36 mouse cellular contexts compared by ENCODE assay signal in genomic region chr1:191123696-191124095, GRCm38 (mm10). TPM values are rescaled to one million over a fixed set of nuclear protein-coding genes. Genes with fewer than 3 reads are reported as not detected.
DNase-seq lines count a peak whose midpoint lies in the region; ATAC-seq and TF ChIP-seq lines count a peak whose summit lies in the region.
"Had no signal": no experiment of that assay in that cellular context is flagged by ENCODE, and none has a peak within 500 bp of the region (broad histone marks: within the 10 kb centered on the region; RNA-seq: fewer than 3 reads in every experiment).

No protein-coding gene starts in this region.

- CTCF ChIA-PET in Patski (lab: Charles Lee): interaction anchor here (1.1 to 1.2 kb wide), 2 partner anchors 25 to 31 kb away, joined by 3 read pairs; no protein-coding TSS in a partner anchor

- 85% methylated on average over 2 of the region's 2 CpGs for WGBS in kidney, adult 2 months

- no peak overlapping the region for H3K27ac ChIP-seq in kidney, adult 2 months (ENCODE audit: insufficient read depth, low read depth, low read length)
- H3K27ac ChIP-seq: embryonic facial prominence, embryonic 13.5 days; heart, adult 2 months; heart, embryonic 13.5 days; hindbrain, embryonic 14.5 days; limb, embryonic 15.5 days; liver, embryonic 14.5 days; lung, embryonic 15.5 days; neural tube, embryonic 12.5 days; stomach, embryonic 15.5 days had no signal

- in situ Hi-C loops in Patski (cut with MboI; ENCODE audit: low pct_unique_long_range_greater_than_20kb): no loop called here

- H3K27me3 ChIP-seq in Patski: no peaks in the 10 kb centered on the region
- H3K27me3 ChIP-seq in kidney, adult 2 months (replicated peaks; ENCODE audit: control insufficient read depth, insufficient read depth, low read length): no peaks in the 10 kb centered on the region
- H3K27me3 ChIP-seq: lung, embryonic 15.5 days; stomach, embryonic 15.5 days had no signal

- no peaks in the 10 kb centered on the region for H3K4me1 ChIP-seq in kidney, adult 2 months (ENCODE audit: control insufficient read depth, insufficient read depth, low read length)
- H3K4me1 ChIP-seq: neural tube, embryonic 12.5 days had no signal

- 0 out of 2 replicates have a peak, but pooled peaks have one; percentile 29 for ATAC-seq in frontal cortex, adult (ENCODE audit: low TSS enrichment)
- ATAC-seq in Patski: peak; percentile 41
- ATAC-seq in megakaryocyte, adult 5-6 weeks (ENCODE audit: poor library complexity, severe bottlenecking): peak; percentile 26; the same call in 1 of the 2 replicates
- ATAC-seq: forebrain, embryonic 14.5 days; inflammation-experienced regulatory T-cells, adult 6 months had no signal

- H3K36me3 ChIP-seq in kidney, adult 2 months (ENCODE audit: control insufficient read depth, insufficient read depth, low read length): no peaks in the 10 kb centered on the region
- H3K36me3 ChIP-seq: embryonic facial prominence, embryonic 13.5 days; heart, embryonic 13.5 days; limb, embryonic 15.5 days; lung, embryonic 15.5 days; neural tube, embryonic 12.5 days; stomach, embryonic 15.5 days had no signal

- no peak for DNase-seq in frontal cortex, postnatal 10 days (ENCODE audit: low spot score in 2 of 2)
- DNase-seq in 3134 (ENCODE audit: extremely low read depth, insufficient read length, low spot score): peak; percentile 35
- DNase-seq in Patski (ENCODE audit: low read depth, low spot score): no peak
- no peak for DNase-seq in kidney, adult 2 months
- no peak for DNase-seq in spleen, postnatal 36 days (ENCODE audit: low spot score in 2 of 2)
- DNase-seq: adrenal gland, postnatal 36 days; cerebellum, adult 11 months; cerebellum, postnatal 14 days; gastrocnemius, postnatal 10 days; heart, adult 2 months; kidney, adult 8-10 months; kidney, postnatal 10 days; left cerebral cortex, postnatal 4 days; midbrain, embryonic 14.5 days; retina, postnatal 1 day; right cerebral cortex, postnatal 4 days; thymus, postnatal 25 days had no signal

- H3K4me3 ChIP-seq in kidney, adult 2 months (ENCODE audit: insufficient read depth, low read depth, low read length): no peak overlapping the region
- H3K4me3 ChIP-seq: embryonic facial prominence, embryonic 13.5 days; erythroblast, embryonic 14.5 days; heart, adult 2 months; heart, embryonic 13.5 days; limb, embryonic 15.5 days; lung, embryonic 15.5 days; neural tube, embryonic 12.5 days; stomach, embryonic 15.5 days had no signal

- no peak for TF ChIP-seq POLR2A in kidney, adult 2 months (IDR thresholded peaks at IDR 0.05; ENCODE audit: low read depth, low read length)

- POLR2A ChIA-PET in Patski (lab: Charles Lee): no interaction called here

- no peak for TF ChIP-seq CTCF in Patski (IDR thresholded peaks at IDR 0.05)
- TF ChIP-seq CTCF in kidney, adult 2 months (conservative IDR thresholded peaks at IDR 0.05; ENCODE audit: insufficient read depth, insufficient read length, low read depth, low read length): no peak

RNA-seq across cellular contexts. Expression of gene Batf3, which starts 26.0 kb away (rescaled TPM):
- polyA plus RNA-seq in Patski (2021): 2.9 TPM
- total RNA-seq in megakaryocyte, adult 5-6 weeks (2015): 5.2 and 11.7 TPM in 2 replicates
- total RNA-seq in megakaryocyte, adult 5-6 weeks (2017): 1.8 and 3.4 TPM in 2 replicates
- 4.1 and 4.9 TPM in 2 replicates for polyA plus RNA-seq in kidney, adult 2 months (2012; rRNA removed)
- total RNA-seq: layer of hippocampus, postnatal 14 days; megakaryocyte-erythroid progenitor cell, adult 5-6 weeks had no signal

RNA-seq across cellular contexts. Expression of gene Fam71a, which starts 40.9 kb away (rescaled TPM):
- polyA plus RNA-seq in Patski (2021): 0.08 TPM
- 0.14 and 0.49 TPM in 2 replicates for total RNA-seq in megakaryocyte, adult 5-6 weeks (2015)
- total RNA-seq in megakaryocyte, adult 5-6 weeks (2017): 0.24 TPM in 1 of 2 replicates, not detected in the other
- not detected in 2 replicates for polyA plus RNA-seq in kidney, adult 2 months (2012; rRNA removed)
- total RNA-seq: adrenal gland, postnatal 36 days; gastrocnemius, postnatal 10 days; heart, adult 2 months; heart, postnatal 25 days; layer of hippocampus, adult 18-20 months; layer of hippocampus, postnatal 14 days; left cerebral cortex, adult 8-10 months; left cerebral cortex, postnatal 4 days; MEL had no signal
- polyA plus RNA-seq: embryonic facial prominence, embryonic 13.5 days; erythroblast, embryonic 14.5 days; forebrain, embryonic 14.5 days; heart, adult 2 months; heart, embryonic 13.5 days; hindbrain, embryonic 14.5 days; inflammation-experienced regulatory T-cells, adult 6 months; limb, embryonic 15.5 days; liver, embryonic 14.5 days; lung, embryonic 15.5 days; midbrain, embryonic 14.5 days; neural tube, embryonic 12.5 days; stomach, embryonic 15.5 days had no signal
